Mouse (Mus musculus) frontal cortex, postnatal 36 days (tissue): ENCODE results near the gene Nfam1.
"Not testable (repeated sequence)": the region's sequence is repeated elsewhere in the genome, so short reads cannot be mapped to it uniquely, and the experiment has no call there.

ENCODE experiments used
- DNase-seq, 2 experiments: peaks; one replicate each; pipeline ENCODE4 v3.0.0; 2022; ENCODE audit warnings: low spot score in 2 of 2

The Nfam1 gene

DNA sequence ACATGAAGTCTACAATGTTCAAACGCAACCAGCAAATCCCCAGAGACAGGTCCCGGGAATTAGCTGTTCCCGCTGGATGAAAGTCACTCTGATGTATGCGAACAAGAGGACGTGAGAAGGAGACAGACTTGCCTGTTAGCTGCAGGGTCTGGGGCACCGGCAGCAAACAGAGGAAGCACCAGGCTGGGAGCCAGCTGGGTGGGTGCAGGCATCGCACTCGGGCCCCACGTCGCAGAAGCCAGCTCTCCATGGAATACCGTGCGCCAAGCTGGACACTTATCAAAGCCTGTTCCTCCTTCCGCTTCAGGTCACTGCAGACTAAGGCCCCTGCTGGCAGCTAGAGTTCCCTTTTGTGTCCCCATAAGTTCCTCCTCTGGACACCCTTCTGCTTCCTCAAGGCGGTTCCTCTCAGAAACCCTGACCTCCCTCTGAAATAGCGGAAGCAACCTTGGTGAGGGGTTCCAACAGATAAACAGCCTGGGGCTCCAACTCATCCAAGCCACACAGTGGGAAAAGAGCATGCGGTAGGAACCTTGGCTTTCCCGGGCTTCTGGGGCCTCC lies at the start of gene Nfam1:
Nfam1 (minus strand) TSS at position 326 of the 561 bp plus-strand sequence.
- no peak for DNase-seq

DNA sequence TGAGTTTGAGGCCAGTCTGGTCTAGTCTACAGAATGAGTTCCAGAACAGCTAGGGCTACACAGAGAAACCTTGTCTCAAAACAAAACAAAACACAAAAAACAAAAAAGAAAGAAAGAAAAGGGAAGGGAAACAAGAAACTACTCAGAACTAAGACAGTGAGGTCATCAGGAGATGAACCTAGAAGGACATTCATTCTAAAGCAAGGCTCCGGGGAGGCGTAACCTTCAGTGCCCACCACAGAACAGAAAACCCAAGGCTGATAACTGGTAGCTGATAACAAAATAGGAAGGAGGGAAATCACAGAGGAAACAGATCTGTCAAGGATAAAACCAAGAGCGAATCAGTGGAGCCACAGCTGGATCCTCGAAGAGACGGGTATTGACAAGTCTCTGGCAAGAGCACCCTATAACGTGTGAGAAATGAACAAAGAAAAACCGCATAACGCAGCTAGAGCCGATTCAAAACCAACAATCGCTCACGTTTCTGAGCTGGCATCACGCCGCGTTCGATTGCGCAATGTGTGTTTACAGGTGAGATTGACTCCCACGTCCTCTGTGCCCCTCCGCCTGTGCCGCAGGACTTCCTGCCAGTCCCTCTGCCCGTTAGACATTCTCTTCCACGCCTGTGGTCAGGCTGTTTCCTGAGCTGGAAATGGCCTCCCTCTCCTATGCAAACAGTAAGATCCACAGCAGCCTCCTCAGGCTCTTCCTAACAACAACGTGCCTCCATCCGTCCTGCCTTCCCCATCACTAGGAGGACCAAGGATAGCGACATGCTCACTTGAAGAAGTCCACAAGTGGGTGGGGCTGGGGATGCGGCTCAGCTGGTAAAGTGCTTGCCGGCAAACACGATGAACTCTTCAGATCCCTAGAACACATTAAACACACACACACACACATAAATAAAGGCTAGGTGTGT lies 42.8 kb upstream of the Nfam1 start:
- DNase-seq: no peak

DNA sequence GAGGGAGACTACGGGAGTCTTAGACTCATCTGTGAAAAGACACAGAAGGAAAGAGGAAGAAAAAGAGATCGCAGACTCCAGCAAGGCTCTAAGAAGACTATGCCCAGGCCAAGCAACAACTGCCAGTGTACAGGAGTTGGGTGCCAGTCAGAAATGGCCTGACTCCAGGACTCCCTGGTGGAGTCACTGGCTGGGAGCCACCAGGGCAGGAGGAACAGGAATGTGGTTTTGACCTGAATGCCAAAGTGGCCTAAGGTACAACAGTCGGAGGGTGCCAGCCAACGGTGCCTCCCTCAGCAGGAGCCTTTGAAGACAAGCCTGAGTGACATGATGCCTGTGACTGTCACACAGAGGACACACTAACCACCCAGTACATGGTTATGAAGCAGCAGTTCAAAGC lies 41.1 kb upstream of the Nfam1 start:
- DNase-seq: no peak

DNA sequence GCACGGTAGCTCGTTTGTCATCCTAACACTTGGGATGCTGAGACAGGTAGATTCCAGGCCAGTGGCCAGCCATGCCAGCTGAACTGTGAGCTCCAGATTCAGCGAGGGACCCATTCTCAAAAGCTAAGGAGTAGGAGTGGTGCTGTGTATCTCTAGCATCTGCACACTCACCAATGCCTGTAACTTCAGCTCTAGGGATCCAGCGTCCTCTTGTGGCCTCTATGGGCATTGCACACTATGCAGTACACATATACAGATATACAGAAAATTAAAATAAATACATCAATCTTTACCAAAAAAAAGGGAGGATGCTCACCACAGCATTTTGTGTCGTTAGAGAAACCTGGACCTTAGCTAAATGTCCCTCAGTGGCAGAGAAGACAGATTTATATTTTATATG lies 38.6 kb upstream of the Nfam1 start:
- no peak for DNase-seq

DNA sequence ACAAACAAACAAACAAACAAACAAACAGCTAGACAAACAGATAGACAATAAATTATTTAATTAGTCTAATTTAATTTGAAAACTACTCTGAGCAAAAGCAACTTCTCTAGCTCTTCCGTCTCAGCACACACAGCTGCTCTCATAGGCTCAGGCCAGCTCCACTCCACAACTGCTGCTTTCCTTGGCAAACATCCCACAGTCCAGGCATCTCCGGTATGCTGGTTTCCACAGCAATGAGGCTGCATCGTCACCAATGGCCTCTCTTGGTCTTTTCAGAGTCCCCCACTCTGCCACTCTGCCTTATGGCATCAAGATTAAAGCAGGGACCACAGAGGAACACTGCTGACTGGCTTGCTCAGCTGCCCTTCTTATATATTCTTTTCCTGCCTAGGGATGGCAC lies 37.8 kb upstream of the Nfam1 start:
- no peak for DNase-seq

DNA sequence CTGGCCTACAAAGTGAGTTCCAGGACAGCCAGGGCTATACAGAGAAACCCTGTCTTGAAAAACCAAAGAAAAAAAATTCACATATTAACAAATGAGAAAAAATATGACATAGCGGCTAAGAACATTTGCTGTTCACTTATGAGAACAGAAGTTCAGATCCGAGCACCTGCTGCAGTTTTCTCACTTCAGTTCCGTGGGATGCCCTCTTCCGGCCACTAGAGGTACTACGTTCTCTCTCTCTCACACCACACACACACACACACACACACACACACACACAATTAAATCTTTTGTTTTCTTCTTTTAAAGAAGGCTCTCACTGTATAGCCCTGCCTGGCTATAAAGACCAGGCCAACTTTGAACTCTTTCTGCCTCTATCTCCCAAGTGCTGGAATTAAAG lies 35.2 kb upstream of the Nfam1 start:
- no peak for DNase-seq

DNA sequence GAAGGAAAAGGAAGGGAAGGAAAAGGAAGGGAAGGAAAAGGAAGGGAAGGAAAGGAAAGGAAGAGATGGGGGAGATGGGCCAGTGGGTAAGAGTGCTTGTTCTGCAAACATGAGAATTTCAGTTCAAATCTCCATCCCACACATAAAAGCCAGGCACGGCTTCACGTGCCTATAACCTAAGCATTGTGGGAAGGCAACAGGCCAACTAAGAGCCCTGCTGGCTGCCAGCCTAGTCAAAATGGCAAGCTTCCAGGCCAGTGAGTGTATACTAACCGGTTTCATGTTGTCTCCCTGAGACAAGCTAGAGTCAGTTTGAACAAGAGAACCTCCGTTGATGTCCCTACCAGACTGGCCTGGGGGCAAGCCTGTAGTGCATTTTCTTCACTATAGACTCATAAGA lies 32.4 kb upstream of the Nfam1 start:
- peak; percentile 70 to 77 for DNase-seq

DNA sequence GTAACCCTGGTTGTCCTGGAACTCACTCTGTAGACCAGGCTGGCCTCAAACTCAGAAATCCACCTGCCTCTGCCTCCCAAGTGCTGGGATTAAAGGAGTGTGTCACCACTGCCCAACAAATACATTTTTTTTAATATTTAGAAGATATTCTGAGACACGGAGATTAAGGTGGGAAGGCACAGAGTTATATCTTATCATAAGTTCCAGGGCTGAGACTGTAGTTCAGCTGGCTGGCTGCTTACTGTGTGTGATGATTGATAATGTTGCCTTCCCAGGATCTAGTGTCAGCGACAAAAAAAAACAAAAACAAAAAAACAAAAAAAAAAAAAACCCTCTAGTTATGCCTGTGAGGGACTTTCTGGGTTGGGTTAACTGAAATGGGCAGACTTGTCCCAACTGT lies 29.5 kb upstream of the Nfam1 start:
- not testable (repeated sequence) for DNase-seq

DNA sequence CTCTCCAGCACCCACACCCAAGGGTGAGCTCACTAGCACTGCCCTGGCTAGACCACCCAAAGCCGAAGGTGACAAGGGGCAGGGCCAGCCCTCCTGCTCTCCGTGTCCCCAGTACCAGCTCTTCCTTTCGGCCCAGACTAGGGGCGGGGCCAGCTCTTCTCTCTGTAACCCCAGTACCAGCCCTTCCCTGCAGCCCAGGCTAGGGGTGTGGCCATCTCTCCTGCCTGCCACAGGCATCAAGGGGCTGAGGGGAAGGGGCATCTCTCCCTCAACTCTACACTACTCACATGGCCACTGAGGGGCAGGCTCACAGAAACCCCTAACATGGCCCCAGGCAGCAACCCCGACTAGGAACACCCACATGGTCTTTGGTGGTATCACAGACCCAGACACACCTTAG lies 28.6 kb upstream of the Nfam1 start:
- no peak for DNase-seq

DNA sequence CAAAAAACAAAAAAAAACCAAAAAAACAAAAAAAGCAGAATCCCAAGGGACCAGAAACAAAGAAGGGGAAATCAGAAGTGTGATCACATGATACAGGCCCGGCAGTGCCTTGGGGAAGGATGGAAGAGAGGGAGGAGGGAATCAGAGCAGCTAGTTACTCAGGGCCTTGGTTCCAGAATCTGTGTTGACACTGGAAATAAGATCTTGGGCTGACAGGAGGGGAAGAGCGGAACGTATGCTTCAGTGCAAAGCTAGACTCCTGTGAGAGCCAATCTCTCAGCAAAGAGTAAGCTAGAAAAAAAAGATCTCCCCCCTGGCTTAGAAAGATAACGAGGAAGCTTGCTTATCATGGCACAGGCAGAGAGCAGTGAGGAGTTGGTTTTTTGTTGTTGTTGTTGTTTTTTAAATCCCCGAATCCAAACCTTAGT lies 26.1 kb upstream of the Nfam1 start:
- no peak for DNase-seq

DNA sequence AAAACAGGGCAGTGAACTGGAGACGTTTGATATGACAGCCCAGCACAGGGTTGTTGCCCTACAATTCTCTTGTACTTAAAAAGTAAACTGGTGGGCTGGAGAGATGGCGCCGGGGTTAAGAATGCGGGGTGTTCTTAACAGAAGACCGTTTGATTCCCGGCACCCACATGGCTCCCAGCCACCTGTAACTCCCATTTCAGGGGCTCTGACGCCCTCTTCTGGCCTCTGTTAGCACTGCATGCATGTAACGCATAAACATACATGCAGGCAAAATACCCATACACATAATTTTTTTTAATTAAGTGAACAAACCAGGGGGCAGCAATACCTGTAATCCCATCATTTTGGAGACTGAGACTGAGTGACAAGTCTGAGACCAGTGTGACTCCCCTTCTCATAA lies 24.4 kb upstream of the Nfam1 start:
- DNase-seq: no peak

DNA sequence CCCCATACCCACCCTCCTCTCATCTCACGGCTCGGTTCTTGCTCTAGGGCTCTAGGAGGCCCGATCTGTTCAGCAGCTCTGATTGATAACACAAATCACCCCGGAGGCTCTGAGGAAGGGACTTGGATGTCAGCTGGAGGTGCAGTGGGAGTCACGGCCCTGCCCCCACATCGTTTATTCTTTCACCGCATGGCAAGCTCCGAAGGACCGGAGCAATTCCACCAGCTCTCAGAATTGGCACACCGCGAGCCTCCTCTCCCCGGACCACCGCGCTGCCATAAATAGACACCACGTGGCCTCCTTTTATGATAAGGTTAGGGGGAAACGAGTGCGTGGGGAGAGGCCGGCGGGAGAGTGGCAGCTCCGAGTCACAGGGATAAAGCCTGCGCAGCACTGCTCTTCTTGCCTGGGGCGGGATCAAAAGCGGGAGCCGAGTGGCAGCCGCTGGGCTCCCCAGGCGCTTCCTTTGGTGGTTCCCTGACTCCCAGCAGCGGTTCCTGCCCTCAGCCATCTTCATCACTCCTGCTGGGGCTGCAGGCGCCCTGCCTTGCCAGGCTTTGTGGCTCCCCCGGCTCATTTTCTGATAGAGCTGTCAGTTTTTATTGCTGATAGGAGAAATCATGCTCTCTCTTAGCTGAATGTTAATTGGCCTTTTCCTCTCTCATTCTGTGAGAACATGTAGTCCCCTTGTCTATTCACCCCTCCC lies 23.4 kb upstream of the Nfam1 start:
- peak; percentile 68 to 72 for DNase-seq

DNA sequence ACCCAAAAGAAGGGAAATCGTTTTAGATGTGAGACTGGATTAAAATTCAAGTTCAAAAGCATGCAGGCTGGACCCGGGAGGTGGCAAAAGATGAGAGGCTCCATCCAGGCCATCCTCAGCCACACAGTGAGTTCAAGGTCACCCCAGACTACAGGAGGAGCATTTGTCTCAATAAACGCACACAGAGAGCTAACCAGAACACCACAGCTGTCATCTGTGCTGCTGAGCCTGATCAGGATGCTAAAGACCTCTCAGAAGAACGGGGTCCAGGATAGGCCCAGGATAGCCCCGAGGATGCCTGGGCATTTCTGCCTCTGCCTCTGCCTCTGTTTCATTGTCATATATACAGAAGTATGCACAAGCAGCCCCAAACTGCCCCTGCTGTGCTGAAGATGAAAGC lies 22.5 kb upstream of the Nfam1 start:
- DNase-seq: no peak

DNA sequence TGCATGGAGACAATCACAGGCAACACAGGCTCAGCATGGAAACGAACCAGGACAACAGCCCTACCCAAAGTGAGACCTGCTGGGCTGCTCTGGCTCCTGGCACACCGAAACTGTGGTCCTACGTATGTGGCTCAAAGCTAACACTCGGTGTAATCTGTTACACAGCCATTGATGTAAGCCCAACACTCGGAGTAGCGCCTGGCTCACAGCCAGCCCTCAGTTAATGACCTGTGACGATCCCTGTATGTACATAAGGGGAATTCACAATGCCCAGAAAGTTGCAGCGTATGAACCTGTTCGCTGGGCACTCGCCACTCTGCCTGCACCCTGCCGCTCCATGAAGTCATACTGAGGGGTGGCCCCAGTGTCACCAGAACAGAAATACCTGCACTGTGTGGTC lies 20.2 kb upstream of the Nfam1 start:
- no peak for DNase-seq

DNA sequence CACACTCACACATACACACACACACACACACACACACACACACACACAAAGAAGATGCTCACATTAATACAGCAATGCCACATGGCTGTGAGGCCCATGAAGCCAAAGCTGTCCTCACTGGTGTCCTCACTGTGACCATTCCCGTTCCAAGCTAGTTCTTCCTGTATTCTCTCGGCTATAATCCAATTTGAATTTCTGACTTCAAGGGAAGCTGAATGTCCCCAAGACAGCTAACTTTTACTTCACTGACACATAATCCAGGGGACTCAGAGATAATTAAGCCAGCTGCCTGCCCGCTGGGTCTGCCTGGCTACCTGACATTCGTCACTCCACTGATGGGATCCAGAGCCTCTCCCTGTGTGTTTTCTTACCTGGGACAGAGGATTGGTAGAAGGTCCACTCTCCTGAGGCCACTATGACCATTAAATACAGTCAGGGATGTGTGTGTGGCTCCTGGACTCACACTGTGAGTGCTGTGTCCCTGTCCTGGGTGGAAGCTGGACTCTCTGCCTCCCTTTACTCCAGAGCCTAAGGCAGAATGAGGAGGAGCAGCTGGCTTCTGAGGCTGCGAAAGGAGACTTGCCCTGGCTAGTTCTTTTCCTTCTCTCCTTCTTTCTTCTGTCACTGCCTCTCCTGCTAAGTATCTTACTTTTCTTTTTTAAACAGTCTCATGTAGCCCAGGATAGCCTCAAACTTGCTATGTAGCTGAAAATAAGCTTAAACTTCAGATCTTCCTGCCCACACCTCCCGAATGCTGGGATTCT lies 19.4 kb upstream of the Nfam1 start:
- DNase-seq: no peak

DNA sequence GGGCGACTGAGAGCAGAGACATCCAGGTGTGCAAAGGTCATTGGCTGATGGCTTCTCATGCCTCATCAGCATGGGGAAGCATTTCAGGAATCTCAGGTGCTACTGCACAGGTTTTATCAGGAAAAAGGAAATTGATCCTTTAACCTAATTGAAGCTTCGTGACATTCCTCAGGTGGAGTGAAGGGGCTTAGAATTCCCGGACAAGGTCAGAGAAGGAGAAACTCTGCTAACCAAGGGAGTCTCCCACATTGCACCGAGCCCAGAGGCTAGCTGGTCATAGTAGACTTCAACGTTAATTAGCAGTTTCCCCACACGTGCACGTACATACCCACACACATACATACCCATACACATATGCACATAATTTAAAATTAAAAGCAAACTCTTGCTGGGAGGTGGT lies 13.6 kb upstream of the Nfam1 start:
- DNase-seq: no peak

DNA sequence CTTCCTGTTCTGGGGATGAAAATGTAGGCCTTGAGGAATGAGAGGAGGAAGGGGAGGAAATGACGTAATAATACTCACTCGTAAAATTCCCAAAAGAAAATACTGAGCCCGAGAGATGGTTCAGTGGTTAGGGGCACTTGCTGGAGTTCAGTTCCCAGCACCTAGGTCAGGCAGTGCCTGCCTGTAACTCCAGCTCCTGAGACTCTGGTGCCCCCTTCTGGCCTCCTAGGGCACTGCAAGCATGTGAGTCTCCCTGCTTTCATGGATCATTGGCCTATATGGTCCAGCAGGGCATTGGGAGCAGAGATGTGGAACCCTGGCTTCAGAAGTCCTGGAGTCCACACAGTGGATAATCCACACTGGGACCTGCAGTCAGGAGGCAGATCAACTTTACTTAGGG lies 13.2 kb upstream of the Nfam1 start:
- DNase-seq: no peak

DNA sequence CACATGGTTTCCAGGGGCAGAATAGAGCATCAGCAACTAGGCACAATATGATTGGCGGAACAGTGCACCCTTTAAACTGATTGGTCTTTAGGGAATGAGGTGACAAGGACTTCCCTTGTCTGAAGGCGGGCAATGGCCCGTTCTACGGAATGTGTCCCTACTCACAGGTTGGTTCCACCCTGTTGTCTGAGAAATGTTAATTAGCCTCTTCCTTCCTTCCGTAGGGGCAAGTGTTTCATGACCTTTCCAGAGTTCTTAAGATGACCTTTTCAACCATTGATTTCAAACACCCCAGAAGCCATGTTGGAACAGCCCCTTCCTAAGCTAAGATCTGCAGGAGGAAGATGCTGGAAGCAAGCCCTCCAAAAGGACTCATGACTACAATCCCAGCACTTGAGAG lies 12.5 kb upstream of the Nfam1 start:
- DNase-seq: not testable (repeated sequence)

DNA sequence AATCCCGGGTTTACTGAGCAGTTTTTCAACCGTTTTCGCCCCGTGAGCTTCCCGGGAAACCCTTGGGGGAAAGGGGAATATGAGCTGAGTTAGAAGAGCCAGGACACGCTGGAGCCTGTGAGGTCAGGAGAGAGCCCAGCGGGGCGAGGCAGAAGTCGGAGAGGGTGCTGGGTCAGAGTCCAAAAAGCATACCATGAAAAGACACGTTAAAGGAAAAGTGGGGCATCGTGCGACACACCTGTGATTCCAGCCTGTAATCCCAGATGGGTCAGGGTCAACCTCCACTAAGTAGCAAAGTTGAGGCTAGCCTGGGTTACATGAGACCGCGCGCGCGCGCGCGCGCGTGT lies 10.2 kb upstream of the Nfam1 start:
- DNase-seq: no peak

DNA sequence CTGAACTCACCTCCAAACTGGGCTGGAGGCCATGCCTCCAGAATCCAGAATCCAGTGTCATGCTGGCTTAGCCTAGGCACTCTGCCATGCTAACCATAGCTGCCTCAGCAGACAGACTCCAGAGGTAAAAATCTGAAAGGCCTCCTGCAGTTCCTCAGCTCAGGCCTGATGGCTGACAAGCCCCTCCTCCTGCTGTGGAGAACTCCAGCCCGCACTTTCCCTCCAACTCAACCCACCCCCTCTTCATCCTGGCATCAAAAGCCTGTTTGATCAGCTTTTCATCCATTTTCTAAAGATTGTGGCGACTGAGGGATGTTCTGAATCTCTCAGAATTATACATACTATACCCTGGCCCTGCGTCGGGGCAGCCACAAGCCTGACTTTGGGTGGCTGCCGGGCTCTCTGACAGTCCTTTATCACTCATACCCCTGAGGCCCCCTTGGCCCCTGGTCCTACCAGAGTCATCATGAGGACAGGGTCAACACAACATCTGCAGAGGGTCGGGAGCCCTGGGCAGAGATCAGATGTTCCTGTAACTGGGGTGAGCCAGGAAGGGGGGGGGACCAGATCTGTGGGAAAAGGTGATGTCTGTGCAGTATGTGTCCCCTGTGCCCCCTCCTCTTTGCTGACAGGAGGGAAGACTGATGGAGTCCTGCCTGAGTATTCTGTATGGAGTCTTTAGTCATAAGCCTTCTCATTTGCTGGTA lies 9.7 kb upstream of the Nfam1 start:
- no peak for DNase-seq

DNA sequence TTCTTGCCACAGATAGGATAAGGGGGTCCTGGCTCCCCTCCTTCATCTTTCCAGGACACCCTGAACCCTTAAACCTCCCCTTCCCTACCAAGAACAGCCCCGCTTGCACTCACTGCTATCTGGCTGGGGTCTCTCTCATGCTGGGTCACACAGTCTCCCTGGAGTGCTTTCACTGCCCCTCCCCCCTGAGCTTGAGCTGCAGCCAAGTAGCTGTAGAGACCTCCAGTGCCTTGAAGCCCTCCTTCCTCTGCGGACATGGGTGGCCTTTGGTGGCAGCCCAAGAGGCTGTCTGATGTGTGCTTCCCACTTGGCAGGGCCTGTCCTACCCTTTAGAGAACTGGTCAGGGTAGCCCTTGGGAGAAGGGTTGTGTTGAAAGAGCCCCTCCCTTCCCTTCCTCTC lies 7.0 kb upstream of the Nfam1 start:
- DNase-seq: no peak

DNA sequence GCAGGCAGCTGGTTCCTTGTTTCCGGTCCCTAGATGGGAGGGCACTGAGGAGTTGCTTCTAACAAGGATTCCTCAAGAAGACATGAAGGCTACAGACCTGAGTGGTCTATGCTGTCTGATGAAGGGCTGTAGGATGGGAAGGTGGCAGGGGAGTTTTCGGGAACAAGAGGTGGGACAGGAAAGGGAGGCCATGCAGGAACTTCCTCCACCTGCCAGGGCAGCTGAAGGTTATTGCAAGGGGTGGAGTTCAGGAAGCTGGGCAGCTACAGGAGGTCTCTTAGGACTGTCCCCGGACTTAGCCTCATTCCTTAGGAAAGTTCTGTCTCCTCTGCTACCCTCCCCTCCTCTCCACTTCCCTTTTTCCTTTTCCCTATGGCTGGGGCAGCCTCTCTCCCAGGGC lies 5.7 kb upstream of the Nfam1 start:
- DNase-seq: no peak
